Mouse (Mus musculus): Measurements from ENCODE around the gene Kif13a. TPM values are rescaled to one million over a fixed set of nuclear protein-coding genes. Genes with fewer than 3 reads are reported as not detected.
A peak's percentile ranks its signal among the peaks of the same experiment; 100 is the strongest.

Kif13a gene
- polyA plus RNA-seq, 1 experiment, result 33.5 TPM

GRCm38 (mm10) chr13:46834805-46835204 lies 94.9 kb downstream of the Kif13a start:
- Histone ChIP-seq H3K36me3 (ENCODE audit: control insufficient read depth, insufficient read depth, low read length) (peaks cover 22% of the 10 kb centered on the region), H3K27me3 (ENCODE audit: control insufficient read depth, insufficient read depth, low read length) (no peaks in the 10 kb centered on the region), H3K4me3 (ENCODE audit: low read depth, low read length) (no peak overlapping the region), H3K4me1 (ENCODE audit: control insufficient read depth, insufficient read depth, insufficient read length, low read length) (no peaks in the 10 kb centered on the region), H3K27ac (ENCODE audit: insufficient read depth, low read depth, low read length) (no peak overlapping the region)
- 94% methylated on average over 10 of the region's 10 CpGs for WGBS
- TF ChIP-seq CTCF (IDR thresholded peaks at IDR 0.05; ENCODE audit: extremely low read depth, insufficient read length, insufficient replicate concordance, low read depth, low read length), result peak; percentile 27; the same call in 1 of the 2 replicates
- no peak for TF ChIP-seq POLR2A (IDR thresholded peaks at IDR 0.05; ENCODE audit: low read depth, low read length)

GRCm38 (mm10) chr13:46833586-46833985 lies 96.1 kb downstream of the Kif13a start:
- H3K4me3 ChIP-seq (ENCODE audit: low read depth, low read length), result no peak overlapping the region
- H3K27me3 ChIP-seq (ENCODE audit: control insufficient read depth, insufficient read depth, low read length), result no peaks in the 10 kb centered on the region
- H3K4me1 ChIP-seq (ENCODE audit: control insufficient read depth, insufficient read depth, insufficient read length, low read length), result no peaks in the 10 kb centered on the region
- no peak overlapping the region for H3K27ac ChIP-seq (ENCODE audit: insufficient read depth, low read depth, low read length)
- 87% methylated on average over 5 of the region's 5 CpGs for WGBS
- H3K36me3 ChIP-seq (ENCODE audit: control insufficient read depth, insufficient read depth, low read length), result peaks cover 29% of the 10 kb centered on the region
- TF ChIP-seq POLR2A (IDR thresholded peaks at IDR 0.05; ENCODE audit: low read depth, low read length), result no peak
- no peak for TF ChIP-seq CTCF (IDR thresholded peaks at IDR 0.05; ENCODE audit: extremely low read depth, insufficient read length, insufficient replicate concordance, low read depth, low read length)

GRCm38 (mm10) chr13:46832956-46833355 lies 96.7 kb downstream of the Kif13a start:
- 75% methylated on average over 3 of the region's 3 CpGs for WGBS
- no peak overlapping the region for H3K4me3 ChIP-seq (ENCODE audit: low read depth, low read length)
- H3K27me3 ChIP-seq (ENCODE audit: control insufficient read depth, insufficient read depth, low read length), result no peaks in the 10 kb centered on the region
- TF ChIP-seq POLR2A (IDR thresholded peaks at IDR 0.05; ENCODE audit: low read depth, low read length) (no peak), CTCF (IDR thresholded peaks at IDR 0.05; ENCODE audit: extremely low read depth, insufficient read length, insufficient replicate concordance, low read depth, low read length) (peak; percentile 64; the same call in 1 of the 2 replicates)
- H3K4me1 ChIP-seq (ENCODE audit: control insufficient read depth, insufficient read depth, insufficient read length, low read length), result no peaks in the 10 kb centered on the region
- no peak overlapping the region for H3K27ac ChIP-seq (ENCODE audit: insufficient read depth, low read depth, low read length)
- H3K36me3 ChIP-seq (ENCODE audit: control insufficient read depth, insufficient read depth, low read length), result peaks cover 31% of the 10 kb centered on the region

GRCm38 (mm10) chr13:46823271-46823670 lies 106.4 kb downstream of the Kif13a start:
- Histone ChIP-seq H3K27ac (ENCODE audit: insufficient read depth, low read depth, low read length) (no peak overlapping the region), H3K4me1 (ENCODE audit: control insufficient read depth, insufficient read depth, insufficient read length, low read length) (peaks cover 4% of the 10 kb centered on the region; the same call in 1 of the 2 replicates), H3K27me3 (ENCODE audit: control insufficient read depth, insufficient read depth, low read length) (no peaks in the 10 kb centered on the region), H3K36me3 (ENCODE audit: control insufficient read depth, insufficient read depth, low read length) (peaks cover 51% of the 10 kb centered on the region), H3K4me3 (ENCODE audit: low read depth, low read length) (no peak overlapping the region)
- WGBS, result 96% methylated on average over 4 of the region's 4 CpGs
- TF ChIP-seq CTCF (IDR thresholded peaks at IDR 0.05; ENCODE audit: extremely low read depth, insufficient read length, insufficient replicate concordance, low read depth, low read length) (no peak), POLR2A (IDR thresholded peaks at IDR 0.05; ENCODE audit: low read depth, low read length) (no peak)

GRCm38 (mm10) chr13:46822200-46822599 lies 107.5 kb downstream of the Kif13a start:
- peaks cover 4% of the 10 kb centered on the region; the same call in 1 of the 2 replicates for H3K4me1 ChIP-seq (ENCODE audit: control insufficient read depth, insufficient read depth, insufficient read length, low read length)
- H3K27me3 ChIP-seq (ENCODE audit: control insufficient read depth, insufficient read depth, low read length), result no peaks in the 10 kb centered on the region
- H3K4me3 ChIP-seq (ENCODE audit: low read depth, low read length), result no peak overlapping the region
- TF ChIP-seq CTCF (IDR thresholded peaks at IDR 0.05; ENCODE audit: extremely low read depth, insufficient read length, insufficient replicate concordance, low read depth, low read length) (no peak), POLR2A (IDR thresholded peaks at IDR 0.05; ENCODE audit: low read depth, low read length) (no peak)
- peaks cover 50% of the 10 kb centered on the region for H3K36me3 ChIP-seq (ENCODE audit: control insufficient read depth, insufficient read depth, low read length)
- 81% methylated on average over 8 of the region's 8 CpGs for WGBS
- H3K27ac ChIP-seq (ENCODE audit: insufficient read depth, low read depth, low read length), result no peak overlapping the region

- peaks cover 4% of the 10 kb centered on the region; the same call in 1 of the 2 replicates for H3K4me1 ChIP-seq (ENCODE audit: control insufficient read depth, insufficient read depth, insufficient read length, low read length)
- WGBS, result 92% methylated on average over 13 of the region's 13 CpGs
Observed at GRCm38 (mm10) chr13:46819729-46820223, 109.9 kb downstream of the Kif13a start.

GRCm38 (mm10) chr13:46819202-46819728 lies 110.4 kb downstream of the Kif13a start:
- no peak for TF ChIP-seq CTCF (IDR thresholded peaks at IDR 0.05; ENCODE audit: extremely low read depth, insufficient read length, insufficient replicate concordance, low read depth, low read length)
- no peak for TF ChIP-seq POLR2A (IDR thresholded peaks at IDR 0.05; ENCODE audit: low read depth, low read length)
- Histone ChIP-seq H3K4me3 (ENCODE audit: low read depth, low read length) (no peak overlapping the region), H3K27me3 (ENCODE audit: control insufficient read depth, insufficient read depth, low read length) (no peaks in the 10 kb centered on the region), H3K36me3 (ENCODE audit: control insufficient read depth, insufficient read depth, low read length) (peaks cover 47% of the 10 kb centered on the region), H3K4me1 (ENCODE audit: control insufficient read depth, insufficient read depth, insufficient read length, low read length) (peaks cover 4% of the 10 kb centered on the region; the same call in 1 of the 2 replicates), H3K27ac (ENCODE audit: insufficient read depth, low read depth, low read length) (no peak overlapping the region)
- 77% methylated on average over 8 of the region's 8 CpGs for WGBS

More at GRCm38 (mm10) chr13:46819729-46820223, 109.9 kb downstream of the Kif13a start:
- no peak overlapping the region for H3K27ac ChIP-seq (ENCODE audit: insufficient read depth, low read depth, low read length)
- no peak overlapping the region for H3K4me3 ChIP-seq (ENCODE audit: low read depth, low read length)
- no peaks in the 10 kb centered on the region for H3K27me3 ChIP-seq (ENCODE audit: control insufficient read depth, insufficient read depth, low read length)
- peaks cover 49% of the 10 kb centered on the region for H3K36me3 ChIP-seq (ENCODE audit: control insufficient read depth, insufficient read depth, low read length)
- TF ChIP-seq CTCF (IDR thresholded peaks at IDR 0.05; ENCODE audit: extremely low read depth, insufficient read length, insufficient replicate concordance, low read depth, low read length) (no peak), POLR2A (IDR thresholded peaks at IDR 0.05; ENCODE audit: low read depth, low read length) (no peak)
